Mouse (Mus musculus): ENCODE data around the gene Gm10160. TPM values are rescaled to one million over a fixed set of nuclear protein-coding genes. Genes with fewer than 3 reads are reported as not detected.

Gene Gm10160
- polyA plus RNA-seq (2012) = not detected in 2 replicates

DNA sequence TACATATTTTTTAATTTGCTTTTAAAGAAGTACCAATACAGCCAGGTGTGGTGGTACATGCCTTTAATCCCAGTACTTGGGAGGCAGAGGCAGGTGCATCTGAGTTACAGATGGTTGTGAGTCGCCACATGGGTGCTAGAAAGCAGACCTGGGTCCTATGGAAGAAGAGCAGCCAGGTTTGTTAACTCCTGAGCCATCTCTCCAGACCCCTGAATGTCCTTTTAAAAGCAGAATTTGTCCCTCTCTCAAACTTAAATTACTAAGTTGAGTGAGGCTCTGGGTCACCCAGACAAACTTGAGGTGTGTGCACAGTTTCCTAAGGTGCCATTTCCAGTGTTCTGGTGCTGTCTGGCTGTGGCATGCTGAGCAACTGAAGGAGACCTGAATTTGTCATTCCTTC is at the start of gene Gm10160:
Gm10160 (minus strand) TSS at position 101 of the 400 bp plus-strand sequence.
- Histone ChIP-seq H3K36me3 (ENCODE audit: control insufficient read depth) (no peaks in the 10 kb centered on the region), H3K27me3 (ENCODE audit: control insufficient read depth) (peaks cover 49% of the 10 kb centered on the region), H3K4me3 (replicated peaks) (no peak within 1 kb of the TSS), H3K4me1 (ENCODE audit: control insufficient read depth) (no peaks in the 10 kb centered on the region), H3K9me3 (ENCODE audit: control insufficient read depth, low read length) (no peaks in the 10 kb centered on the region)
- no peak for TF ChIP-seq TAL1 (IDR thresholded peaks at IDR 0.05; ENCODE audit: low read length)

DNA sequence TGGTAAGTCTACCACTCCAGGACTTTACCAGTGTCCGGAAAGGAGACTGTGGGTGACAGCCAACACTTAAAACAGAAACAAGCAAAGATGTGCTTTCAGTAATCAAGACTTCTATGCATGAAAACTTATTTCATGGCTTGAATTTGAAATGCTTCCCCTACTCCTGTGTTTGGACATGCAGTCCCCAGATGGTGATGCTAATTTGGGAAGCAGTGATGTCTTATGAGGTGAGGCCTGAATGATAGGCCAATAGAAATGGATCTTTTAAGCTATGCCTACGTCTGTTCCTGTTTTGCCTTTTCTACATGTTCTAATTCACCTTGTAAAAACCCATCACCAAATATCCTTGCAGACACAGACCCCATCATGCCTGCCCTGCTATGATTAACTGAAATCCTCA is 49.3 kb upstream of the Gm10160 start:
- Histone ChIP-seq H3K4me3 (replicated peaks) (no peak overlapping the region), H3K9me3 (ENCODE audit: control insufficient read depth, low read length) (no peaks in the 10 kb centered on the region), H3K36me3 (ENCODE audit: control insufficient read depth) (no peaks in the 10 kb centered on the region), H3K27me3 (ENCODE audit: control insufficient read depth) (no peaks in the 10 kb centered on the region; the same call in 1 of the 2 replicates), H3K4me1 (ENCODE audit: control insufficient read depth) (no peaks in the 10 kb centered on the region)
- no peak for TF ChIP-seq TAL1 (IDR thresholded peaks at IDR 0.05; ENCODE audit: low read length)
- no peak for TF ChIP-seq GATA1 (IDR thresholded peaks at IDR 0.05; ENCODE audit: low read length)

DNA sequence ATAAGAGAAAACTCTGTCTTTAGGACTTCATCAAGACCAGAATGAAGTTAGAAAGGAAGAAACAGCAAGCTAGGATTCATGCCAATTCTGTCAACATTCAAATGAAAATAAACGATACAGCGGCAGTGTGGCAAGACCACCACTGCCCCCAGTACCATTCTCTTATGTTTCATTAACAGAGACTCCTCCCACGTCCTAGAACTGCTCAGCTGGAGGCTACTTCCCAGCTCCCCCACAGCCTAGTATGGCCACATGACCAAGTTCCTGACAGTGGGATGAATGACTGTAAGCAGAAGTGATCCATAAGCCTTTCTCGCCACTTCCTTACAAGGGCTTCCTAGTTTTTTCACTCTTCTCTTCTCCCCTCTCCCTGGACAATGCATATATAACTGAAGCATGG is 48.5 kb upstream of the Gm10160 start:
- Histone ChIP-seq H3K4me1 (ENCODE audit: control insufficient read depth) (no peaks in the 10 kb centered on the region), H3K4me3 (replicated peaks) (no peak overlapping the region), H3K9me3 (ENCODE audit: control insufficient read depth, low read length) (no peaks in the 10 kb centered on the region), H3K27me3 (ENCODE audit: control insufficient read depth) (peaks cover 4% of the 10 kb centered on the region), H3K36me3 (ENCODE audit: control insufficient read depth) (no peaks in the 10 kb centered on the region)
- TF ChIP-seq TAL1 (IDR thresholded peaks at IDR 0.05; ENCODE audit: low read length) (no peak), GATA1 (IDR thresholded peaks at IDR 0.05; ENCODE audit: low read length) (no peak)

DNA sequence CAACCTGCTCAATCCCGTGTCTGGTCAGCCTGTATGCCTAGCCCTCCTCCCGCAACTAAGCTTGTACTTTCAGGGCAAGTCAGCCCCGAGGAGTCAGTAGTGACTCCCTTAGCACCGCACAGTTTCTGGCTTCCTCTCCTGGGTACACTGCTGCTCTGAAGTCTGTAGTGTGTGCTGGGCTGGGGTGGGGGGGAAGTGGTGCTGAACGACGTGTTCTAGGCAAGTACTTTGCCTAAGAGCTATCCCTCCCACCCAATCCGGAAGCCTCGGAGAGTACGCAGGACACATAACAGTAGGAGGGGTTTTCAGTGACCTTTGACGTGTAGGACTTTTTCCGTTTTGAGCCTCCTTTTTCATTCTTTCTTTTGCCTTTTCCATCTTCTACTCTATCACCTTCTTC is 43.8 kb upstream of the Gm10160 start:
- TF ChIP-seq TAL1 (IDR thresholded peaks at IDR 0.05; ENCODE audit: low read length) = no peak
- TF ChIP-seq GATA1 (IDR thresholded peaks at IDR 0.05; ENCODE audit: low read length) = no peak
- no peaks in the 10 kb centered on the region for H3K36me3 ChIP-seq (ENCODE audit: control insufficient read depth)
- H3K9me3 ChIP-seq (ENCODE audit: control insufficient read depth, low read length) = no peaks in the 10 kb centered on the region
- H3K4me1 ChIP-seq (ENCODE audit: control insufficient read depth) = no peaks in the 10 kb centered on the region
- H3K27me3 ChIP-seq (ENCODE audit: control insufficient read depth) = peaks cover 6% of the 10 kb centered on the region
- no peak overlapping the region for H3K4me3 ChIP-seq (replicated peaks)

DNA sequence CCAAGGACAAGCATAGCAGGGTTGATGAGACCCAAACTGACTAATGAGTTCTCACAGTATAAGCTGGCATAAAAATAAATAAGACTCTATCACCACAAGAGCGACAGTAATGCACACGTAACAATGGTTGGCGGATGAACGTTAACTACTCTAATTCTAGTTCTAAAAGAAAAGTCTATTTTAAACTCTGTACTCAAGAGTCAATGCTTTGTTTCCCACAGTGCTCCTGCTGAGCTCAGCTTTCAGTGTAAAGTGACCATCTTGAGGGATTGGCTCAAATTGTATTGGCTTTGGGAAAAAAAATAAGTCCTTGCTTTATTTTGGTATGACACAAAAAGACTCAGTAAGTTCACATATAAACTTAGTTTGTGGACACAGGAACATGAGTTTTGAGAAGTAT is 29.5 kb upstream of the Gm10160 start:
- Histone ChIP-seq H3K4me3 (replicated peaks) (no peak overlapping the region), H3K36me3 (ENCODE audit: control insufficient read depth) (no peaks in the 10 kb centered on the region), H3K9me3 (ENCODE audit: control insufficient read depth, low read length) (no peaks in the 10 kb centered on the region), H3K27me3 (ENCODE audit: control insufficient read depth) (peaks cover 8% of the 10 kb centered on the region; the same call in 1 of the 2 replicates), H3K4me1 (ENCODE audit: control insufficient read depth) (no peaks in the 10 kb centered on the region)
- no peak for TF ChIP-seq TAL1 (IDR thresholded peaks at IDR 0.05; ENCODE audit: low read length)
- TF ChIP-seq GATA1 (IDR thresholded peaks at IDR 0.05; ENCODE audit: low read length) = no peak

DNA sequence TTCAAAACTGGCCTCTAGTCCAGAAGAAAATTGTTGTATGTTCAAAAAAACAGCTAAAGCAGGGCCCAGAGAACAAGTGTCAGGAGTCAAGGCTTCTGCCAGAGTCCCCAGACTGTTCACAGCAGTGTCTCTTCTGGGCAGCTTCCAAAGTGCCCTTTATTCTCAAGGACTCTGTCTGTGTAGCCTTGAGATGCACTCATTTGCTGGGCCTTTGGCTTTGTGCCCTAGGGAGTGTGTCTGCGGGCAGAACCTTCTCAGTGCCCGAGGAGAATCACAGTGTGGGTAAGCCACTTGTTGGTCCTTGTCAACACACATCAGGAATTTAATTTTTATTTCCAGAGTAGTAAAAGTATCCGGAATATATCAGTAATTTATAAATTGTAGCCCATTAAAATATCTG is 26.0 kb upstream of the Gm10160 start:
- Histone ChIP-seq H3K4me1 (ENCODE audit: control insufficient read depth) (no peaks in the 10 kb centered on the region), H3K4me3 (replicated peaks) (no peak overlapping the region), H3K27me3 (ENCODE audit: control insufficient read depth) (peaks cover 17% of the 10 kb centered on the region), H3K9me3 (ENCODE audit: control insufficient read depth, low read length) (no peaks in the 10 kb centered on the region), H3K36me3 (ENCODE audit: control insufficient read depth) (no peaks in the 10 kb centered on the region)
- no peak for TF ChIP-seq TAL1 (IDR thresholded peaks at IDR 0.05; ENCODE audit: low read length)
- no peak for TF ChIP-seq GATA1 (IDR thresholded peaks at IDR 0.05; ENCODE audit: low read length)

DNA sequence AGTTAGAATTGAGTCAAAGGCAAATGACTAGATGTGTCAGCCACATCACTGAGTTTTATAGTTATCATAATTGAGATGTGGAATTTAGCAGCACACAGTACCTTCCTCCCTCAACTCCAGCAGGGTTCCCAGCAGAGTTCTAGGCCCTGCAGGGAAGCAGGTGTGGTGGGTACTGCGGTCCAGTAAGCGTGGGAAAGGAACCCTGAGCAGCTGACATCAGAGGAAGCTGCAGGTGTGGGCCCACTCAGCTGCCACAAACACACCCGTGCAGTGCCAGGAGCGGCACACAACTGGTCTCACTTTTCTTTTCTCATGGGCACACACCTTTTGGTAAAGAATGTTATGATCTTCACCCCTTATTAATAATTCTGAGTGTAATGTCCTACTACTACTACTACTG is 25.2 kb upstream of the Gm10160 start:
- Histone ChIP-seq H3K36me3 (ENCODE audit: control insufficient read depth) (no peaks in the 10 kb centered on the region), H3K4me3 (replicated peaks) (no peak overlapping the region), H3K4me1 (ENCODE audit: control insufficient read depth) (no peaks in the 10 kb centered on the region), H3K9me3 (ENCODE audit: control insufficient read depth, low read length) (no peaks in the 10 kb centered on the region), H3K27me3 (ENCODE audit: control insufficient read depth) (peaks cover 15% of the 10 kb centered on the region)
- TF ChIP-seq GATA1 (IDR thresholded peaks at IDR 0.05; ENCODE audit: low read length) (no peak), TAL1 (IDR thresholded peaks at IDR 0.05; ENCODE audit: low read length) (no peak)

DNA sequence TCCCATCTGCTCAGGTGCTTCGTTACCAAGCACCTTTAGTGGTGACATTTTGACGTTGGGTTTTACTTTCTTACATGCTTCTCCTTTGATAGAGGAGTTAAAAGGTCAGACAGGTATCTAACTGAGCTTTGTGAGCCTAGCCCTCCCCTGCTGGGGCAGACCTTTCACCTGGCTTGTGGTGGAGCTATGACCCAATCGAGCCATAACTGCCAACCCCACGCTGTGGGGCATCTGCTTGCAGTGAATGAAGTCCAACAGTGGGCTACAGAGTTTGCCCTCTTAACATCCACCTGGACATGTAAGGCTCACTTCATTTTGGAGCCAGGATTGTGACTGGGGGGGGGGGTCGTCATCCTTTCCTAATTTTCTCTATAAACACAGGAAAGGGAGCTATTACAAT is 24.7 kb upstream of the Gm10160 start:
- Histone ChIP-seq H3K9me3 (ENCODE audit: control insufficient read depth, low read length) (no peaks in the 10 kb centered on the region), H3K27me3 (ENCODE audit: control insufficient read depth) (peaks cover 15% of the 10 kb centered on the region), H3K36me3 (ENCODE audit: control insufficient read depth) (no peaks in the 10 kb centered on the region), H3K4me1 (ENCODE audit: control insufficient read depth) (no peaks in the 10 kb centered on the region), H3K4me3 (replicated peaks) (no peak overlapping the region)
- no peak for TF ChIP-seq GATA1 (IDR thresholded peaks at IDR 0.05; ENCODE audit: low read length)
- TF ChIP-seq TAL1 (IDR thresholded peaks at IDR 0.05; ENCODE audit: low read length) = no peak

DNA sequence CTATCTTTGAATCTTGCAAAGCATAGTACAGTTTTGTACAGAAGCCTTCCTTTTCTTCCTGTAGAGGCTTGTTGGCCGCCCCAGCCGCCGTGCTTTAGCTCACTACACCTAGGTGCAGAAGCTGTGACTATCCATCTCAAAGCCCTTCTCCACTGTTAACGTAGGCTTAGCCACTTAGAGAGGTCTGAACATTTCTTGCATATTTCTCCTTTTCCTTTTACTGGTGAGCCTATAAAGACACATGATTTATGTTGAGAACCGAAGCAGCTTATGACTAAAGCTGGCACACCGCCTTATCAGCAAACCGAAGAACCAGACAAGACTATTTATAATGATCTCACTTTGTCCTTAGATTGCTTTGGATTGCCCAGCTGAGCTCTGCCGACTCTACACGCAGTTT is 19.8 kb upstream of the Gm10160 start:
- H3K27me3 ChIP-seq (ENCODE audit: control insufficient read depth) = peaks cover 13% of the 10 kb centered on the region
- H3K36me3 ChIP-seq (ENCODE audit: control insufficient read depth) = no peaks in the 10 kb centered on the region
- no peaks in the 10 kb centered on the region for H3K4me1 ChIP-seq (ENCODE audit: control insufficient read depth)
- TF ChIP-seq TAL1 (IDR thresholded peaks at IDR 0.05; ENCODE audit: low read length) = no peak
- no peak overlapping the region for H3K4me3 ChIP-seq (replicated peaks)
- H3K9me3 ChIP-seq (ENCODE audit: control insufficient read depth, low read length) = no peaks in the 10 kb centered on the region

DNA sequence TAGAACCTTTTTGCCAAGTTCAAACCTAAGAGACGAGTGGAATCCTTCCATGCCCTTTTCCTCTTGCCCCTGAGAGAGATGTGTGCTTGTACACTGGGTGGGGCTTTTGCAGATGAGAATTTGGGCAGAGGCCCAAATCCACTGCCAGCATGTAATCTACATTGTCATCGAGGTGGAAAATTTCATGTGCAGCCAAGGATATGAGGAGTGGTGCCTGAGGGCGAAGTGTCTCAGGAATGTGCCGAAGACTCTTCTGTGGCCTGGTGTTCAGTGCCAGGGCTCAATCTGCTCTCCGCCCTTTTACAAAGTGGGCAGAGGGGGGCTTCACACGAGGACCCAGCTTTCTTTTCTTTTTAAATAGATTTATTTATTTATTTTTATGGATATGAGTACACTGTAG is 19.0 kb upstream of the Gm10160 start:
- Histone ChIP-seq H3K36me3 (ENCODE audit: control insufficient read depth) (no peaks in the 10 kb centered on the region), H3K27me3 (ENCODE audit: control insufficient read depth) (peaks cover 17% of the 10 kb centered on the region), H3K9me3 (ENCODE audit: control insufficient read depth, low read length) (no peaks in the 10 kb centered on the region)

More for the DNA sequence above, 19.0 kb upstream of the Gm10160 start:
- Histone ChIP-seq H3K4me3 (replicated peaks) (no peak overlapping the region), H3K4me1 (ENCODE audit: control insufficient read depth) (no peaks in the 10 kb centered on the region)
- TF ChIP-seq GATA1 (IDR thresholded peaks at IDR 0.05; ENCODE audit: low read length) (no peak), TAL1 (IDR thresholded peaks at IDR 0.05; ENCODE audit: low read length) (no peak)

All from erythroblast, embryonic 14.5 days (primary cell).